Mouse (Mus musculus) forebrain, embryonic 16.5 days (tissue): ENCODE data around the gene Khk. TPM values are rescaled to one million over a fixed set of nuclear protein-coding genes. Genes with fewer than 3 reads are reported as not detected.

Experiments used
- ATAC-seq: fragments of 200-750 bp; cut with Nextera tagmentation; 2 replicates; pipeline ENCODE4 v1.8.0; 2017; ENCODE audit warnings: mild to moderate bottlenecking, moderate library complexity
- H3K27ac ChIP-seq: fragments of 300-500 bp; sonication (generic); 2 replicates; pipeline ENCODE4 v1.5.1; 2014; ENCODE audit warnings: low read length, control low read depth
- H3K27me3 ChIP-seq: fragments of 300-500 bp; sonication (generic); replicated peaks from 2 replicates; pipeline ENCODE4 v1.6.1; 2014; ENCODE audit warnings: low read length; ENCODE audit not compliant: control insufficient read depth, insufficient read depth
- H3K36me3 ChIP-seq: fragments of 300-500 bp; sonication (generic); 2 replicates; pipeline ENCODE4 v1.6.1; 2014; ENCODE audit not compliant: control insufficient read depth, insufficient read depth
- H3K4me1 ChIP-seq: fragments of 300-500 bp; sonication (generic); replicated peaks from 2 replicates; pipeline ENCODE4 v1.6.1; 2014; ENCODE audit warnings: low read length; ENCODE audit not compliant: control insufficient read depth, insufficient read depth
- H3K4me2 ChIP-seq: fragments of 300-500 bp; sonication (generic); 2 replicates; pipeline ENCODE4 v1.6.1; 2014; ENCODE audit warnings: mild to moderate bottlenecking, low read length, control low read depth
- H3K4me3 ChIP-seq: fragments of 300-500 bp; sonication (generic); replicated peaks from 2 replicates; pipeline ENCODE4 v1.5.1; 2014; ENCODE audit warnings: mild to moderate bottlenecking, low read length, control low read depth
- H3K9ac ChIP-seq: fragments of 300-500 bp; sonication (generic); replicated peaks from 2 replicates; pipeline ENCODE4 v1.6.1; 2014; ENCODE audit warnings: low read depth, low read length, control low read depth
- H3K9me3 ChIP-seq: fragments of 300-500 bp; sonication (generic); 2 replicates; pipeline ENCODE4 v1.6.1; 2016; ENCODE audit warnings: low read length; ENCODE audit not compliant: control insufficient read depth
- WGBS: fragments of 180-500 bp; shearing (Covaris S2); extraction: QIAGEN DNeasy Blood & Tissue Kit; methylation state at CpG from one replicate; pipeline ENCODE4 v1.1.7; 2014; 5-methylcytosine and 5-hydroxymethylcytosine counted together
- polyA plus RNA-seq: library from polyadenylated mRNA; unstranded; fragments of >200 nt; fragmentation: Nextera tagmentation; extraction: Ambion mirVana; gene quantifications from 2 replicates; pipeline ENCODE4 v1.2.1, GENCODE M21; 2015

Khk gene
- polyA plus RNA-seq, 1 experiment from 2014 or later, result 7.7 TPM

- Histone ChIP-seq H3K9me3 (no peaks in the 10 kb centered on the region), H3K4me1 (peaks cover 30% of the 10 kb centered on the region), H3K4me3 (no peak overlapping the region), H3K9ac (no peak overlapping the region), H3K4me2 (no peak overlapping the region), H3K27me3 (no peaks in the 10 kb centered on the region), H3K36me3 (no peaks in the 10 kb centered on the region), H3K27ac (no peak overlapping the region)
- no peak for ATAC-seq
- WGBS, result 88% methylated on average over 7 of the region's 7 CpGs
Measured at GRCm38 (mm10) chr5:30909863-30910262, 11.4 kb upstream of the Khk start.

- ATAC-seq, result no peak
- Histone ChIP-seq H3K4me3 (no peak overlapping the region), H3K27ac (no peak overlapping the region), H3K4me1 (peaks cover 28% of the 10 kb centered on the region), H3K9ac (no peak overlapping the region), H3K9me3 (no peaks in the 10 kb centered on the region), H3K36me3 (no peaks in the 10 kb centered on the region), H3K4me2 (no peak overlapping the region), H3K27me3 (no peaks in the 10 kb centered on the region)
Measured at GRCm38 (mm10) chr5:30910481-30910880, 10.8 kb upstream of the Khk start.

- Histone ChIP-seq H3K4me3 (no peak overlapping the region), H3K9me3 (no peaks in the 10 kb centered on the region), H3K27me3 (no peaks in the 10 kb centered on the region), H3K4me1 (peaks cover 20% of the 10 kb centered on the region), H3K36me3 (no peaks in the 10 kb centered on the region), H3K4me2 (no peak overlapping the region), H3K9ac (no peak overlapping the region), H3K27ac (peak overlapping the region; percentile 17; the same call in 1 of the 2 replicates)
- ATAC-seq, result no peak
- WGBS, result 36% methylated on average over 5 of the region's 5 CpGs
Measured at GRCm38 (mm10) chr5:30912156-30912555, 9.1 kb upstream of the Khk start.

GRCm38 (mm10) chr5:30913060-30913841 is 8.0 kb upstream of the Khk start, which contains the start of gene Emilin1:
Gene Emilin1, plus strand, starts transcription at chr5:30913402.
- no peak within 1 kb of the TSS for H3K4me3 ChIP-seq
- WGBS, result 31% methylated on average over 10 of the region's 13 CpGs
- H3K27me3 ChIP-seq, result no peaks in the 10 kb centered on the region
- H3K4me1 ChIP-seq, result peaks cover 15% of the 10 kb centered on the region
- no peaks in the 10 kb centered on the region for H3K9me3 ChIP-seq
- no peak within 1 kb of the TSS for H3K9ac ChIP-seq
- H3K4me2 ChIP-seq, result no peak within 1 kb of the TSS; the same call in 1 of the 2 replicates
- H3K27ac ChIP-seq, result peak within 1 kb of the TSS; percentile 26; the same call in 1 of the 2 replicates
- no peaks in the 10 kb centered on the region for H3K36me3 ChIP-seq
- ATAC-seq, result no peak

GRCm38 (mm10) chr5:30914101-30914635 is 7.1 kb upstream of the Khk start:
- Histone ChIP-seq H3K4me1 (peaks cover 11% of the 10 kb centered on the region), H3K9me3 (no peaks in the 10 kb centered on the region), H3K9ac (no peak overlapping the region), H3K27ac (no peak overlapping the region), H3K4me2 (no peak overlapping the region; the same call in 1 of the 2 replicates), H3K4me3 (no peak overlapping the region), H3K36me3 (no peaks in the 10 kb centered on the region), H3K27me3 (no peaks in the 10 kb centered on the region)
- 90% methylated on average over 7 of the region's 7 CpGs for whole genome bisulfite sequencing
- ATAC-seq, result no peak

- Histone ChIP-seq H3K27me3 (no peaks in the 10 kb centered on the region), H3K36me3 (no peaks in the 10 kb centered on the region), H3K4me2 (no peak overlapping the region), H3K27ac (no peak overlapping the region), H3K4me1 (peaks cover 11% of the 10 kb centered on the region), H3K9me3 (no peaks in the 10 kb centered on the region), H3K9ac (no peak overlapping the region), H3K4me3 (no peak overlapping the region)
- WGBS, result 81% methylated on average over 6 of the region's 6 CpGs
- no peak for ATAC-seq
Measured at GRCm38 (mm10) chr5:30914849-30915248, 6.4 kb upstream of the Khk start.

GRCm38 (mm10) chr5:30915456-30915855 is 5.8 kb upstream of the Khk start:
- Histone ChIP-seq H3K9me3 (no peaks in the 10 kb centered on the region), H3K27me3 (no peaks in the 10 kb centered on the region), H3K36me3 (no peaks in the 10 kb centered on the region), H3K4me3 (no peak overlapping the region), H3K9ac (no peak overlapping the region), H3K27ac (no peak overlapping the region), H3K4me2 (no peak overlapping the region), H3K4me1 (peaks cover 13% of the 10 kb centered on the region)
- 69% methylated on average over 9 of the region's 9 CpGs for WGBS
- peak; percentile 23 for ATAC-seq

GRCm38 (mm10) chr5:30915974-30916433 is 5.2 kb upstream of the Khk start:
- no peak overlapping the region for H3K9ac ChIP-seq
- H3K27me3 ChIP-seq, result no peaks in the 10 kb centered on the region
- H3K36me3 ChIP-seq, result no peaks in the 10 kb centered on the region
- peak overlapping the region; percentile 34 for H3K4me2 ChIP-seq
- H3K4me3 ChIP-seq, result no peak overlapping the region
- ATAC-seq, result peak; percentile 93
- WGBS, result 2% methylated on average over 7 of the region's 7 CpGs
- H3K27ac ChIP-seq, result peak overlapping the region; percentile 78
- H3K9me3 ChIP-seq, result no peaks in the 10 kb centered on the region
- peaks cover 18% of the 10 kb centered on the region for H3K4me1 ChIP-seq

GRCm38 (mm10) chr5:30916841-30917240 is 4.4 kb upstream of the Khk start:
- Histone ChIP-seq H3K9me3 (no peaks in the 10 kb centered on the region), H3K27me3 (no peaks in the 10 kb centered on the region), H3K9ac (no peak overlapping the region), H3K36me3 (no peaks in the 10 kb centered on the region), H3K4me3 (no peak overlapping the region), H3K4me2 (no peak overlapping the region), H3K27ac (no peak overlapping the region), H3K4me1 (peaks cover 26% of the 10 kb centered on the region)
- no peak for ATAC-seq
- 93% methylated on average over 9 of the region's 9 CpGs for WGBS
